Mouse (Mus musculus) liver, adult 2 months (tissue): ENCODE measurements at regions not wholly inside any gene's neighbourhood (a gene's known extent, or its start where the extent isn't known, plus 50 kb on each side); places are given as distances from the start of the nearest gene placed in this dataset.

Source experiments
- DNase-seq: peaks from one replicate; pipeline ENCODE4 v3.0.0-alpha.2; 2011; ENCODE audit warnings: low read depth, low spot score; ENCODE audit errors: extremely low read depth
- H3K27ac ChIP-seq: fragments of 200-500 bp; replicated peaks from 2 replicates; pipeline ENCODE4 v1.5.1; 2012; ENCODE audit warnings: low read depth, mild to moderate bottlenecking, control low read depth, inconsistent platforms, low read length; ENCODE audit not compliant: insufficient read depth
- H3K27me3 ChIP-seq: fragments of 200-500 bp; 2 replicates; pipeline ENCODE4 v1.6.1; 2012; ENCODE audit warnings: mild to moderate bottlenecking, moderate library complexity, low read length, inconsistent platforms; ENCODE audit not compliant: control insufficient read depth, insufficient read depth
- H3K36me3 ChIP-seq: fragments of 200-500 bp; 2 replicates; pipeline ENCODE4 v1.6.1; 2012; ENCODE audit warnings: low read length, inconsistent platforms; ENCODE audit not compliant: control insufficient read depth, insufficient read depth
- H3K4me1 ChIP-seq: fragments of 200-500 bp; 2 replicates; pipeline ENCODE4 v1.6.1; 2011; ENCODE audit warnings: low read length; ENCODE audit not compliant: control insufficient read depth, insufficient read depth
- H3K4me3 ChIP-seq: fragments of 200-500 bp; 2 replicates; pipeline ENCODE4 v1.5.1; 2011; ENCODE audit warnings: low read depth, mild to moderate bottlenecking, control low read depth, low read length, moderate library complexity; ENCODE audit not compliant: insufficient read depth
- H3K79me2 ChIP-seq: fragments of 200-500 bp; 2 replicates; pipeline ENCODE4 v1.6.1; 2012; ENCODE audit warnings: inconsistent platforms, mild to moderate bottlenecking, low read length, moderate library complexity; ENCODE audit not compliant: control insufficient read depth, insufficient read depth
- H3K9ac ChIP-seq: fragments of 200-500 bp; 2 replicates; pipeline ENCODE4 v1.6.1; 2012; ENCODE audit warnings: low read depth, mild to moderate bottlenecking, control low read depth, inconsistent platforms, low read length
- CTCF ChIP-seq: fragments of 200-500 bp; IDR thresholded peaks from 2 replicates; pipeline ENCODE4 v1.5.1; 2011; ENCODE audit warnings: low read depth, low read length, control low read depth
- POLR2A ChIP-seq: fragments of 200-500 bp; IDR thresholded peaks from 2 replicates; pipeline ENCODE4 v1.6.1; 2011; ENCODE audit warnings: low read length, control low read depth; ENCODE audit not compliant: insufficient read depth; ENCODE audit errors: extremely low read depth
- WGBS: fragments of 180-500 bp; shearing (Covaris S2); methylation state at CpG from one replicate; pipeline ENCODE4 v1.1.7; 2018; 5-methylcytosine and 5-hydroxymethylcytosine counted together

GRCm38 (mm10) chr11:8727007-8727406 is 62.7 kb upstream of the Tns3 start:
- WGBS, result 91% methylated on average over 5 of the region's 5 CpGs
- Histone ChIP-seq H3K79me2 (no peaks in the 10 kb centered on the region), H3K4me1 (no peaks in the 10 kb centered on the region), H3K36me3 (no peaks in the 10 kb centered on the region), H3K27ac (no peak overlapping the region), H3K4me3 (no peak overlapping the region), H3K27me3 (no peaks in the 10 kb centered on the region), H3K9ac (no peak overlapping the region)
- no peak for TF ChIP-seq POLR2A
- TF ChIP-seq CTCF, result no peak
- no peak for DNase-seq

- H3K27ac ChIP-seq, result no peak overlapping the region
- H3K36me3 ChIP-seq, result no peaks in the 10 kb centered on the region
- no peaks in the 10 kb centered on the region for H3K4me1 ChIP-seq
- H3K9ac ChIP-seq, result no peak overlapping the region
- H3K27me3 ChIP-seq, result no peaks in the 10 kb centered on the region
- H3K79me2 ChIP-seq, result no peaks in the 10 kb centered on the region
- TF ChIP-seq CTCF, result no peak
- TF ChIP-seq POLR2A, result no peak
- no peak overlapping the region for H3K4me3 ChIP-seq
- DNase-seq, result no peak
- 61% methylated on average over 4 of the region's 4 CpGs for WGBS
These were observed 61.2 kb upstream of the Tns3 start for GRCm38 (mm10) chr11:8725505-8725904.

- Histone ChIP-seq H3K4me1 (no peaks in the 10 kb centered on the region), H3K27me3 (no peaks in the 10 kb centered on the region), H3K36me3 (no peaks in the 10 kb centered on the region), H3K27ac (no peak overlapping the region), H3K9ac (no peak overlapping the region), H3K4me3 (no peak overlapping the region), H3K79me2 (no peaks in the 10 kb centered on the region)
- 44% methylated on average over 5 of the region's 5 CpGs for WGBS
- TF ChIP-seq CTCF (no peak), POLR2A (no peak)
- no peak for DNase-seq
These were observed 58.8 kb upstream of the Tns3 start for GRCm38 (mm10) chr11:8723102-8723640.

GRCm38 (mm10) chr11:8719211-8719966 is 55.1 kb upstream of the Tns3 start:
- Histone ChIP-seq H3K79me2 (no peaks in the 10 kb centered on the region), H3K27me3 (no peaks in the 10 kb centered on the region), H3K27ac (no peak overlapping the region), H3K9ac (no peak overlapping the region), H3K4me3 (no peak overlapping the region), H3K36me3 (no peaks in the 10 kb centered on the region), H3K4me1 (no peaks in the 10 kb centered on the region)
- no peak for TF ChIP-seq CTCF
- TF ChIP-seq POLR2A, result no peak
- WGBS, result 84% methylated on average over 11 of the region's 11 CpGs
- DNase-seq, result no peak

- Histone ChIP-seq H3K4me1 (no peaks in the 10 kb centered on the region), H3K79me2 (no peaks in the 10 kb centered on the region), H3K9ac (no peak overlapping the region), H3K36me3 (no peaks in the 10 kb centered on the region), H3K4me3 (no peak overlapping the region), H3K27ac (no peak overlapping the region), H3K27me3 (no peaks in the 10 kb centered on the region)
- TF ChIP-seq CTCF (no peak), POLR2A (no peak)
- WGBS, result 92% methylated on average over 3 of the region's 3 CpGs
- no peak for DNase-seq
These were observed 53.4 kb upstream of the Tns3 start for GRCm38 (mm10) chr11:8717774-8718173.

- H3K36me3 ChIP-seq, result no peaks in the 10 kb centered on the region
- TF ChIP-seq POLR2A (no peak), CTCF (no peak)
- 70% methylated on average over 5 of the region's 5 CpGs for WGBS
These were observed 52.5 kb upstream of the Tns3 start for GRCm38 (mm10) chr11:8716858-8717257.

More at GRCm38 (mm10) chr11:8716858-8717257, 52.5 kb upstream of the Tns3 start:
- H3K9ac ChIP-seq, result no peak overlapping the region
- DNase-seq, result no peak
- no peaks in the 10 kb centered on the region for H3K79me2 ChIP-seq
- no peaks in the 10 kb centered on the region for H3K4me1 ChIP-seq
- no peak overlapping the region for H3K4me3 ChIP-seq
- H3K27ac ChIP-seq, result no peak overlapping the region
- no peaks in the 10 kb centered on the region for H3K27me3 ChIP-seq
